Mouse (Mus musculus) A20 (cell line): Measurements from ENCODE around the gene Gabrp.

ENCODE experiments used
- DNase-seq: peaks from one replicate; pipeline ENCODE4 v3.0.0-alpha.2; 2011; ENCODE audit warnings: low read depth, low spot score

The Gabrp gene

DNA sequence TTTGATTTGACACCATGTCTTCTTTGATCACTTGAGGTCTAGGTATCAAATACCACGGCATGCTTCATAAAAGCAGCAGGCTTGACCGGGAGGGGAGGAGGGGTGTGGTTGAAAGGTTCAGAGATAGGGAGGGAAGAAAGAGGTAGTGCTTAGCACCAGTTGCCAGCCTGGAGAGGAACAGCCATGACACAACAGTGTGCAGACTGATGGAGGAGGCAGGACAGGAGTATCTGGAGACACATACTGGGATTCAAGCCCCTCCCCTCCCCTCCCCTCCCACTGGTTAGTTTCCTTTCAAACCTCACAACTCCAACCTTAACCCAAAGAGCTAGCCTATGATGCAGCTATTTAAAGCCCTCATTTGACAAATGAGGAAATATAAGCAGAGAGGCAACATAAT is 49.2 kb downstream of the Gabrp start:
- no peak for DNase-seq

DNA sequence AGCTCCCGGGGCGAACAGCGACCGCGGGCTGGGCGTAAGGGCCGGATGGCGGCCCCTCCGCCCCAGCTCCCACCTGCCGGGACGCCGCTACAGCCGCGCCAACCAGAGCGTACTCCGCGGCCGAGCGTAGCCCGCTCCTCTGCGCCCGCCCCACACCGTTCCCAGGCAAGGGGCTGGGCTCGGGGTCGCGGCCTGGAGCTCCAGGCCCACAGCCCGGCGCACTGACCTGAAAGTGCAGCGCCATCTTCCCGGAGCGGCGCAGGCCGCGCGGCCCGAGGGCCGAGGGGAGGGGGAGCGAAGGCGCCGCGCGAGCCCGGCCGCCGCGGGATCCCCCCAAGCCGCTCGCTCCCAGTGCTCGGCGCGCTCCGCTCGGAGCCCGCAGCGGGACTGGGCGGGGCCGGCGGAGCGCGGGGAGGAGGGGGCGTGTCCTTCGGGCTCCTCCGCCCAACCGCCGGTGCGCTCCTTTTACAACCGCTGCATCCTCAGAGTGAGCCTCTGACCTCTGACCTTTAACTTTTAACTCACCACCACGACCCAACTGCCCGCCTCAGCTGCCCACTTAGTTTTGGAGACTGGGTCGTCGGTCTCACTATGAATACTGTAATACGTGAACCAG is 65.3 kb downstream of the Gabrp start, which contains the start of gene Ranbp17:
Ranbp17 (minus strand) TSS at position 371 of the 616 bp plus-strand sequence.
- DNase-seq, result peak; percentile 84

DNA sequence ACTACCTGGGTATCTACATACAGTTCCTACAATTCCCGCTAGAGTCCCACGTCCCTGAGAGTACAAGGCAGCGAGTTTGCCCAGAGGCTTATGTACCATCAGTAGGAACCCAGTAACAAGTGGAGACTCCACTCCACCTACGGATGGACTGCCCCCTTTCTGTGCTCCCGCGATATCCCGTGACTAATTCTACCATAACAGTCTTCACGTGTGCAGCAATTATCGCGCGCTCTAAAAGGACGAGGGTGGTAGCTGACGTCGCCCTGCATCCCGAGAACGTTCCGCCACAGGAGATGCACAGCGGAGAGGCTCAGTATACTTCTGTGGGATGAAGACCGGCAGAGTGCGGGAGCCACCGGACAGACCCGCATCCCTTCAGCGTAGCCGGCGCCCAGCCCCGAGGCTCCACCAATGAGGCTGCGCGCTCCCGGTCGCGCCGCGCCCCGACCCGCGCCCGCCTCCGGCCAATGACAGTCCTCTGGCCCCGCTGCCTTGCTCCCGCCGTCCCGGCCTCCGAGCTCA is 65.8 kb downstream of the Gabrp start:
- DNase-seq, result peak; percentile 91

DNA sequence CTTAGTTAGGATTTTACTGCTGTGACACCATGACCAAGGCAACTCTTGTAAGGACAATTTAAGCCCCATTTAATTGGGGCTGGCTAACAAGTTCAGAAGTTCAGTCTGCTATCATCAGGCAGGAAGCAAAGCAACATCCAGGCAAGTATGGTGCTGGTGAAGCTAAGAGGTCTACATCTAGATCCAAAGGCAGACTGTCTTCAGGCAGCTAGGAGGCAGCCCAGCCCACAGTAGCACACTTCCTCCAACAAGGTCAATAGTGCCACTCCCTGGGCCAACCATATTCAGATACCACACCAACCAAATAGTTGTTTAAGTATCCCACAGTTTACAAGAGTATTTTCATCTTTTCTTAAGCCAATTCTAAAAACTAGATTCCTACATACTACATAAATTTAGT is 69.4 kb downstream of the Gabrp start:
- peak; percentile 10 for DNase-seq
